Mouse (Mus musculus) thymus, adult 2 months (tissue): ENCODE results near the gene Aurkaip1. TPM values are rescaled to one million over a fixed set of nuclear protein-coding genes. Genes with fewer than 3 reads are reported as not detected.

Source experiments
- DNase-seq: peaks from one replicate; pipeline ENCODE4 v3.0.0; 2021
- H3K27ac ChIP-seq: fragments of 200-500 bp; 2 replicates; pipeline ENCODE4 v1.5.1; 2012; ENCODE audit warnings: low read length, control low read depth; ENCODE audit not compliant: control insufficient read depth, insufficient read depth
- H3K27me3 ChIP-seq: fragments of 200-500 bp; 2 replicates; pipeline ENCODE4 v1.6.1; 2012; ENCODE audit warnings: mild to moderate bottlenecking, low read length, moderate library complexity, mixed read lengths; ENCODE audit not compliant: control insufficient read depth, insufficient read depth
- H3K36me3 ChIP-seq: fragments of 200-500 bp; 2 replicates; pipeline ENCODE4 v1.6.1; 2012; ENCODE audit warnings: mild to moderate bottlenecking, low read length, moderate library complexity; ENCODE audit not compliant: control insufficient read depth, insufficient read depth
- H3K4me1 ChIP-seq: fragments of 200-500 bp; replicated peaks from 2 replicates; pipeline ENCODE4 v1.6.1; 2012; ENCODE audit warnings: low read length; ENCODE audit not compliant: control insufficient read depth, insufficient read depth
- H3K4me3 ChIP-seq: fragments of 200-500 bp; 2 replicates; pipeline ENCODE4 v1.5.1; 2012; ENCODE audit warnings: mild to moderate bottlenecking, low read length, control low read depth, moderate library complexity; ENCODE audit not compliant: control insufficient read depth, insufficient read depth
- CTCF ChIP-seq: fragments of 200-500 bp; IDR thresholded peaks from 2 replicates; pipeline ENCODE4 v1.5.1; 2012; ENCODE audit warnings: mild to moderate bottlenecking, control low read depth, low read length, moderate library complexity, borderline replicate concordance; ENCODE audit not compliant: control insufficient read depth, poor library complexity, insufficient read depth; ENCODE audit errors: extremely low read depth
- POLR2A ChIP-seq: fragments of 200-500 bp; IDR thresholded peaks from 2 replicates; pipeline ENCODE4 v1.6.1; 2012; ENCODE audit warnings: mild to moderate bottlenecking, low read length, control low read depth, moderate library complexity; ENCODE audit not compliant: control insufficient read depth, poor library complexity, insufficient read depth; ENCODE audit errors: extremely low read depth
- WGBS: fragments of 180-500 bp; shearing (Covaris S2); methylation state at CpG from one replicate; pipeline ENCODE4 v1.1.7; 2018; 5-methylcytosine and 5-hydroxymethylcytosine counted together
- polyA plus RNA-seq: library from polyadenylated mRNA; depleted of rRNA; stranded (reverse); fragments of >200 nt; gene quantifications from 2 replicates; pipeline ENCODE4 v1.2.3, GENCODE M21; 2012

Aurkaip1 gene
- polyA plus RNA-seq, 1 experiment, result 230 TPM

DNA sequence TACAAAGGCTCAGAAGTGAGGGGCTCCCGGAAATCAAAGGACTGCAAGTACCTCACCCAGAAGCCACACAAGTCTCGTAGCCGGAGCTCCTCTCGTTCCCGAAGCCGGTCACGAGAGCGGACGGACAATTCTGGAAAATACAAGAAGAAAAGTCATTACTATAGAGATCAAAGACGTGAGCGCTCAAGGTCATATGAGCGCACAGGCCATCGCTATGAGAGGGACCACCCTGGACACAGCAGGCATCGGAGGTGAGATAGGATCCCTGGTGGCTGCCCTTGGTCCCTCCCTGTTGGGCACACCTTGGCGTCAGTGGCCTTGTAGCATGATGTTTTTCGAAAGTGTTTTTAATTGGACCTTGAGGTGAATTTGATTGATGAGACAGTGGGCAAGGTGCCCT lies 7.6 kb upstream of the Aurkaip1 start:
- H3K4me3 ChIP-seq, result no peak overlapping the region
- DNase-seq, result no peak
- peaks cover 74% of the 10 kb centered on the region for H3K36me3 ChIP-seq
- H3K4me1 ChIP-seq, result no peaks in the 10 kb centered on the region
- H3K27ac ChIP-seq, result no peak overlapping the region
- TF ChIP-seq CTCF (no peak), POLR2A (no peak)
- no peaks in the 10 kb centered on the region for H3K27me3 ChIP-seq
- WGBS, result 98% methylated on average over 16 of the region's 16 CpGs

DNA sequence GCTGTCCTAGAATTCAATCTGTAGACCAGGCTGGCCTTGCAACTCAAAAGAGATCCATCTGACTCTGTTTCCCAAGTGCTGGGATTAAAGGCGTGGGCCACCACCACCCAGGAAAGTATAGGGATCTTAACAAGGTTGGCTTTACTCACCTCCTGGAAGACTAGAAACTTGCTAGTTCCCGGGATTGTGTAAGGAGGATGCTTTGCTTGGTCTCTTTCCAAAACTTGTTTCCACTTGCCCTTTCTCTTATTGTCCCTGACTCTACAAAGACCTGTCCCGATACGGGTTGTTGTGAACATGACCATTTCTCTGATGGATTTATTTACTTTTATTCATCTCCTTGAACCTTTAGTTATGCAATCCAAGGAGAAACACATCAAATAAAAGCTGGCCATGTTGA lies 1.2 kb upstream of the Aurkaip1 start:
- H3K27me3 ChIP-seq, result no peaks in the 10 kb centered on the region
- no peak for DNase-seq
- no peak overlapping the region for H3K4me3 ChIP-seq
- H3K4me1 ChIP-seq, result peaks cover 17% of the 10 kb centered on the region
- H3K27ac ChIP-seq, result no peak overlapping the region
- TF ChIP-seq CTCF, result no peak
- no peak for TF ChIP-seq POLR2A
- H3K36me3 ChIP-seq, result peaks cover 15% of the 10 kb centered on the region
- 94% methylated on average over 4 of the region's 4 CpGs for WGBS

DNA sequence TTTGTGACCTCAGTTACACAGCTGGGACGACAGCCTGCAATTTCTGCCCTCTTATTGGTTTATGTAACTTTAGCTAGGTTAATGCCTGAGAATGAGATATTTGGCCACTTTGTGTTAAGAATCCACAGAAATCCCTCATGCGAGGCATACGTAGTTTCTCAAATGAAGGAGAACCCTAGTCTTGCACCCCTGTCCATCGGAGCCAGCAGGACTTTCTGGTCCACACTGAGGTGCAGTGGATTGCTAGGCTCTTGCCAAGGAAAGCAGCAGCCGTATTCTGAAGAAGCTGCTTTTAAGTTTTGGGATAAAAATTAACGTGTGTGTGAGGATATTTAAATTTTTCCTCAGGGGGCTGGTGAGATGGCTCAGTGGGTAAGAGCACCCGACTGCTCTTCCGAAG lies 476 bp upstream of the Aurkaip1 start:
- Histone ChIP-seq H3K4me1 (peaks cover 17% of the 10 kb centered on the region), H3K27me3 (no peaks in the 10 kb centered on the region), H3K27ac (no peak overlapping the region), H3K36me3 (peaks cover 8% of the 10 kb centered on the region; the same call in 1 of the 2 replicates), H3K4me3 (no peak overlapping the region)
- 50% methylated on average over 8 of the region's 8 CpGs for WGBS
- no peak for DNase-seq
- TF ChIP-seq CTCF, result no peak
- TF ChIP-seq POLR2A, result no peak

DNA sequence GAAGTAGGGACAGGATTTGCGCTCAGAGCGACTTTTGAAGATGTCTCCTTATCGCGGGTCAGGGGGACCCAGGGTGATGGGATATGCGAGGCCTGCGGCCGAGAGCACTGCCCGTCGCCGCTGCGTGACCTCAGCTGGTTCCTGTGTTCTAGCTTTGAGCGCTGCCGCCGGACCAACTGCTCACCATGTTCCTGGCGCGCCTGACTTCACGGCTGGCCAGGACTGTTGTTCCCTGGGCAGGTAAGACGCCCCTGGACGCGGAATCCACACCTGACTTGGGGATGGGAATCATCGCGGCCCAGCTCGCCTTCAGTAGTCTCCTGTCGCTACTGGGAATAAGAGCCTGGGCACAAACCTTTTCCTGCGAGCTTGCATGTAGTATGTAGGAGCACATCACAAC lies 759 bp downstream of the Aurkaip1 start:
- H3K4me3 ChIP-seq, result peak overlapping the region; percentile 71
- 2% methylated on average over 25 of the region's 25 CpGs for WGBS
- TF ChIP-seq POLR2A, result no peak; the same call in 1 of the 2 replicates
- TF ChIP-seq CTCF, result no peak
- no peaks in the 10 kb centered on the region for H3K27me3 ChIP-seq
- 0 out of 2 replicates have a peak, but pooled peaks cover 4% of the 10 kb centered on the region for H3K36me3 ChIP-seq
- peaks cover 17% of the 10 kb centered on the region for H3K4me1 ChIP-seq
- peak overlapping the region; percentile 38 for H3K27ac ChIP-seq
- DNase-seq, result no peak

DNA sequence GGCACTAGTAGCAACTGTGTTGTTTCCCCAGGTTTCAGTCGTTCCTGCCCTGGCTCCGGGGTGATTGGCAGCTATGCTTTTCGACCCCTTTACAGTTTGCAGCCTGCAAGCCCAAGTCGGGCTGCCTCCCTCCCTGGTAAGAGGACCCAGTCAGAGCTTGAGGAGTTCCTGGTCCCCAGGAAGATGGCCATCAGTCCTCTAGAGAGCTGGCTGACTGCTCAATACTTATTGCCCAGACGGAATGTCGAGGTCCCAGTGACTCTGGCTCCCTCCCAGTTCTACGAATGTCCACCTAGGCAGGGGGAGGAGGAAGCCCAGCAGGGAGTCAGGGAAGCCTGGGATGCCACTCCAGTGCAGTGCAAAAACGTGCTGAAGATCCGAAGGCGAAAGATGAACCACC lies 1.2 kb downstream of the Aurkaip1 start:
- Histone ChIP-seq H3K27me3 (no peaks in the 10 kb centered on the region), H3K27ac (no peak overlapping the region; the same call in 1 of the 2 replicates), H3K4me1 (peaks cover 17% of the 10 kb centered on the region), H3K4me3 (peak overlapping the region; percentile 71), H3K36me3 (0 out of 2 replicates have a peak, but pooled peaks cover 4% of the 10 kb centered on the region)
- TF ChIP-seq CTCF (no peak), POLR2A (no peak)
- 62% methylated on average over 10 of the region's 10 CpGs for WGBS
- no peak for DNase-seq

DNA sequence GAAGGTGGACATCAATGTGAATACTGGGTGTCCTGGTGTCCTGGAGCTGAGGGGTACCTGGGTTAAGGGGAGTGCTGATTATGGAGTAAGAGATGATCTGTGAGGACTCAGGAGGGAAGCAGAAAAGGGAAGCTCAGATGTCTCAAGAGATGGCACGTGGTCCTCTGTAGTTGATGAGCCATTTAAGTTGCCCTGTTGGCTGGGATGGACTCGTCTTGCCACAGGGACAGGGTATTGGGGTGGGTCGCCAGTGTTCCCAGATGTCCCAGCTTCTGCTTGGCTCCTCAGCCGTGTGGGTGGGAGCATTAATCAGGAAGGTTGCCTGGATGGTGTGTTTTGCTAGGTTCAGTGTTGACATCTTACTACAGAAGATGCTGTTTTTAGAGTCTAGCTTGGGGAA lies 2.2 kb downstream of the Aurkaip1 start:
- WGBS, result 89% methylated on average over 4 of the region's 4 CpGs
- Histone ChIP-seq H3K27me3 (no peaks in the 10 kb centered on the region), H3K27ac (no peak overlapping the region), H3K36me3 (0 out of 2 replicates have a peak, but pooled peaks cover 4% of the 10 kb centered on the region), H3K4me3 (no peak overlapping the region), H3K4me1 (peaks cover 21% of the 10 kb centered on the region)
- TF ChIP-seq POLR2A (no peak), CTCF (no peak)
- DNase-seq, result no peak

DNA sequence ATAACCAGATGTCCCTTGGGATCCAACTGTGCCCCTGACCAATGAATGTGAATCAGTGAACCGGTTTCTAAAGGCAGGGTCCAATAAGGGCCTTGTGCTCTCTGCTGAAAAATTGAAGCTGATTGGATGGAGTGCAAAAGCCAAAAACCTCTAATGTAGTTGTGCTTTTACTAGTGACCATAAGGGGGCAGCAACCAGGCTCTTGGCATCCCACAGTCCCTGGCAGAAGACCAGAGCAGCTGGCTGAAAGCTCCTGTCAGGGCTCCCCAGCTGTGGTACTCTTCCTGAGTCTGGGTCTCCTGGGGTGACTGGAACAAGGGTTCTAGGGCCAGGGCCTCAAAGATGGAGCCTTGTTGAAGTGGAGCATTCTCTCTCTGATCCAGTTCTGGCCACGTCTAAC lies 2.8 kb downstream of the Aurkaip1 start:
- no peak overlapping the region for H3K27ac ChIP-seq
- WGBS, result 46% methylated on average over 2 of the region's 2 CpGs
- TF ChIP-seq CTCF (peak; percentile 64; the same call in 1 of the 2 replicates), POLR2A (no peak)
- peak; percentile 63 for DNase-seq
- H3K27me3 ChIP-seq, result no peaks in the 10 kb centered on the region
- H3K4me3 ChIP-seq, result no peak overlapping the region
- 0 out of 2 replicates have a peak, but pooled peaks cover 4% of the 10 kb centered on the region for H3K36me3 ChIP-seq
- H3K4me1 ChIP-seq, result peaks cover 21% of the 10 kb centered on the region
